Mouse (Mus musculus): ENCODE measurements around the gene Upk2. TPM values are rescaled to one million over a fixed set of nuclear protein-coding genes. Genes with fewer than 3 reads are reported as not detected.
"Not testable (repeated sequence)": the region's sequence is repeated elsewhere in the genome, so short reads cannot be mapped to it uniquely, and the experiment has no call there.

Gene Upk2
- polyA plus RNA-seq, 1 experiment: 1.4 TPM

- WGBS: 36% methylated on average over 2 of the region's 2 CpGs
- Histone ChIP-seq H3K27ac (ENCODE audit: insufficient read depth, low read depth, low read length) (no peak overlapping the region), H3K4me1 (ENCODE audit: control insufficient read depth, insufficient read depth, insufficient read length, low read length) (peaks cover 13% of the 10 kb centered on the region), H3K36me3 (ENCODE audit: control insufficient read depth, insufficient read depth, low read length) (no peaks in the 10 kb centered on the region), H3K27me3 (ENCODE audit: control insufficient read depth, insufficient read depth, low read length) (no peaks in the 10 kb centered on the region), H3K4me3 (ENCODE audit: low read depth, low read length) (no peak overlapping the region)
- TF ChIP-seq CTCF (IDR thresholded peaks at IDR 0.05; ENCODE audit: extremely low read depth, insufficient read length, insufficient replicate concordance, low read depth, low read length) (no peak), POLR2A (IDR thresholded peaks at IDR 0.05; ENCODE audit: low read depth, low read length) (no peak)
These were observed 14.0 kb upstream of the Upk2 start for GRCm38 (mm10) chr9:44468800-44469199.

GRCm38 (mm10) chr9:44468224-44468623 lies 13.4 kb upstream of the Upk2 start:
- WGBS: 13% methylated on average over 7 of the region's 7 CpGs
- Histone ChIP-seq H3K27me3 (ENCODE audit: control insufficient read depth, insufficient read depth, low read length) (no peaks in the 10 kb centered on the region), H3K27ac (ENCODE audit: insufficient read depth, low read depth, low read length) (peak overlapping the region; percentile 47), H3K4me3 (ENCODE audit: low read depth, low read length) (no peak overlapping the region), H3K4me1 (ENCODE audit: control insufficient read depth, insufficient read depth, insufficient read length, low read length) (peaks cover 13% of the 10 kb centered on the region), H3K36me3 (ENCODE audit: control insufficient read depth, insufficient read depth, low read length) (no peaks in the 10 kb centered on the region)
- TF ChIP-seq POLR2A (IDR thresholded peaks at IDR 0.05; ENCODE audit: low read depth, low read length) (no peak), CTCF (IDR thresholded peaks at IDR 0.05; ENCODE audit: extremely low read depth, insufficient read length, insufficient replicate concordance, low read depth, low read length) (no peak)

- TF ChIP-seq CTCF (IDR thresholded peaks at IDR 0.05; ENCODE audit: extremely low read depth, insufficient read length, insufficient replicate concordance, low read depth, low read length): no peak
- TF ChIP-seq POLR2A (IDR thresholded peaks at IDR 0.05; ENCODE audit: low read depth, low read length): no peak
- H3K4me1 ChIP-seq (ENCODE audit: control insufficient read depth, insufficient read depth, insufficient read length, low read length): no peaks in the 10 kb centered on the region
- no peaks in the 10 kb centered on the region for H3K36me3 ChIP-seq (ENCODE audit: control insufficient read depth, insufficient read depth, low read length)
- H3K27me3 ChIP-seq (ENCODE audit: control insufficient read depth, insufficient read depth, low read length): no peaks in the 10 kb centered on the region
- H3K27ac ChIP-seq (ENCODE audit: insufficient read depth, low read depth, low read length): no peak overlapping the region
- no peak overlapping the region for H3K4me3 ChIP-seq (ENCODE audit: low read depth, low read length)
- 77% methylated on average over 5 of the region's 5 CpGs for WGBS
These were observed 7.2 kb upstream of the Upk2 start for GRCm38 (mm10) chr9:44461950-44462349.

GRCm38 (mm10) chr9:44457035-44457742 lies 2.4 kb upstream of the Upk2 start:
- H3K36me3 ChIP-seq (ENCODE audit: control insufficient read depth, insufficient read depth, low read length): no peaks in the 10 kb centered on the region
- TF ChIP-seq CTCF (IDR thresholded peaks at IDR 0.05; ENCODE audit: extremely low read depth, insufficient read length, insufficient replicate concordance, low read depth, low read length): no peak
- TF ChIP-seq POLR2A (IDR thresholded peaks at IDR 0.05; ENCODE audit: low read depth, low read length): no peak
- H3K27me3 ChIP-seq (ENCODE audit: control insufficient read depth, insufficient read depth, low read length): no peaks in the 10 kb centered on the region
- WGBS: 29% methylated on average over 11 of the region's 11 CpGs
- H3K4me1 ChIP-seq (ENCODE audit: control insufficient read depth, insufficient read depth, insufficient read length, low read length): no peaks in the 10 kb centered on the region
- no peak overlapping the region for H3K4me3 ChIP-seq (ENCODE audit: low read depth, low read length)
- no peak overlapping the region for H3K27ac ChIP-seq (ENCODE audit: insufficient read depth, low read depth, low read length)

- Histone ChIP-seq H3K4me3 (ENCODE audit: low read depth, low read length) (no peak overlapping the region), H3K27me3 (ENCODE audit: control insufficient read depth, insufficient read depth, low read length) (no peaks in the 10 kb centered on the region), H3K4me1 (ENCODE audit: control insufficient read depth, insufficient read depth, insufficient read length, low read length) (no peaks in the 10 kb centered on the region), H3K36me3 (ENCODE audit: control insufficient read depth, insufficient read depth, low read length) (no peaks in the 10 kb centered on the region), H3K27ac (ENCODE audit: insufficient read depth, low read depth, low read length) (no peak overlapping the region)
- peak; percentile 89 for TF ChIP-seq CTCF (IDR thresholded peaks at IDR 0.05; ENCODE audit: extremely low read depth, insufficient read length, insufficient replicate concordance, low read depth, low read length)
- TF ChIP-seq POLR2A (IDR thresholded peaks at IDR 0.05; ENCODE audit: low read depth, low read length): no peak
- 14% methylated on average over 14 of the region's 14 CpGs for WGBS
These were observed 465 bp downstream of the Upk2 start for GRCm38 (mm10) chr9:44454132-44454890.

- H3K4me1 ChIP-seq (ENCODE audit: control insufficient read depth, insufficient read depth, insufficient read length, low read length): no peaks in the 10 kb centered on the region
- H3K36me3 ChIP-seq (ENCODE audit: control insufficient read depth, insufficient read depth, low read length): no peaks in the 10 kb centered on the region
- no peak overlapping the region for H3K4me3 ChIP-seq (ENCODE audit: low read depth, low read length)
- TF ChIP-seq CTCF (IDR thresholded peaks at IDR 0.05; ENCODE audit: extremely low read depth, insufficient read length, insufficient replicate concordance, low read depth, low read length) (no peak), POLR2A (IDR thresholded peaks at IDR 0.05; ENCODE audit: low read depth, low read length) (no peak)
- H3K27me3 ChIP-seq (ENCODE audit: control insufficient read depth, insufficient read depth, low read length): no peaks in the 10 kb centered on the region
- no peak overlapping the region for H3K27ac ChIP-seq (ENCODE audit: insufficient read depth, low read depth, low read length)
These were observed 4.4 kb downstream of the Upk2 start for GRCm38 (mm10) chr9:44450387-44450786.

- H3K36me3 ChIP-seq (ENCODE audit: control insufficient read depth, insufficient read depth, low read length); H3K27ac ChIP-seq (ENCODE audit: insufficient read depth, low read depth, low read length); H3K4me1 ChIP-seq (ENCODE audit: control insufficient read depth, insufficient read depth, insufficient read length, low read length); H3K27me3 ChIP-seq (ENCODE audit: control insufficient read depth, insufficient read depth, low read length); H3K4me3 ChIP-seq (ENCODE audit: low read depth, low read length): not testable (repeated sequence)
- 86% methylated on average over 7 of the region's 7 CpGs for WGBS
These were observed 10.3 kb downstream of the Upk2 start for GRCm38 (mm10) chr9:44444402-44445025.
